Mouse (Mus musculus): ENCODE measurements around the gene Twf2.

Gene Twf2

GRCm38 (mm10) chr9:106179964-106180363 lies 22.9 kb upstream of the Twf2 start:
- no peak for DNase-seq

- no peak for DNase-seq
Measured at GRCm38 (mm10) chr9:106182146-106182545, 20.8 kb upstream of the Twf2 start.

- no peak for DNase-seq
Measured at GRCm38 (mm10) chr9:106183996-106184395, 18.9 kb upstream of the Twf2 start.

- DNase-seq = no peak
Measured at GRCm38 (mm10) chr9:106191355-106191754, 11.6 kb upstream of the Twf2 start.

GRCm38 (mm10) chr9:106192024-106192423 lies 10.9 kb upstream of the Twf2 start:
- no peak for DNase-seq

- DNase-seq = no peak
Measured at GRCm38 (mm10) chr9:106192998-106193397, 9.9 kb upstream of the Twf2 start.

GRCm38 (mm10) chr9:106193930-106194807 lies 8.7 kb upstream of the Twf2 start:
- no peak for DNase-seq

- DNase-seq = no peak
Measured at GRCm38 (mm10) chr9:106195693-106196092, 7.2 kb upstream of the Twf2 start.

- no peak for DNase-seq
Measured at GRCm38 (mm10) chr9:106197081-106197713, 5.7 kb upstream of the Twf2 start.

GRCm38 (mm10) chr9:106197732-106198131 lies 5.2 kb upstream of the Twf2 start:
- no peak for DNase-seq

GRCm38 (mm10) chr9:106198962-106199458 lies 3.9 kb upstream of the Twf2 start:
- peak; percentile 70 for DNase-seq

- DNase-seq = no peak
Measured at GRCm38 (mm10) chr9:106199535-106200272, 3.2 kb upstream of the Twf2 start, which contains the start of gene Ppm1m. Gene Ppm1m (minus strand): TSS chr9:106199746.

GRCm38 (mm10) chr9:106201895-106202294 lies 1.0 kb upstream of the Twf2 start:
- DNase-seq = no peak

- no peak for DNase-seq
Measured at GRCm38 (mm10) chr9:106203990-106204851, 1.3 kb downstream of the Twf2 start.

GRCm38 (mm10) chr9:106205713-106206290 lies 2.9 kb downstream of the Twf2 start:
- no peak for DNase-seq

GRCm38 (mm10) chr9:106206515-106206914 lies 3.6 kb downstream of the Twf2 start:
- DNase-seq = no peak

GRCm38 (mm10) chr9:106208181-106208580 lies 5.3 kb downstream of the Twf2 start:
- no peak for DNase-seq

GRCm38 (mm10) chr9:106209954-106210353 lies 7.0 kb downstream of the Twf2 start:
- no peak for DNase-seq

- peak; percentile 69 for DNase-seq
Measured at GRCm38 (mm10) chr9:106210853-106211609, 8.1 kb downstream of the Twf2 start.

GRCm38 (mm10) chr9:106211680-106212593 lies 9.0 kb downstream of the Twf2 start:
- peak; percentile 88 for DNase-seq
